Mouse (Mus musculus) embryonic facial prominence, embryonic 12.5 days (tissue): ENCODE results near the gene Ptpn7. TPM values are rescaled to one million over a fixed set of nuclear protein-coding genes. Genes with fewer than 3 reads are reported as not detected.

Experiments
- ATAC-seq: fragments of 200-750 bp; cut with Nextera tagmentation; 2 replicates; pipeline ENCODE4 v1.8.0; 2017; ENCODE audit not compliant: insufficient number of reproducible peaks, insufficient read depth, low FRiP score, low TSS enrichment
- H3K27ac ChIP-seq: fragments of 300-500 bp; sonication (generic); 2 replicates; pipeline ENCODE4 v1.5.1; 2016; ENCODE audit warnings: mild to moderate bottlenecking
- H3K27me3 ChIP-seq: fragments of 300-500 bp; sonication (generic); 2 replicates; pipeline ENCODE4 v1.6.1; 2016; ENCODE audit warnings: mild to moderate bottlenecking, moderate library complexity
- H3K36me3 ChIP-seq: fragments of 300-500 bp; sonication (generic); 2 replicates; pipeline ENCODE4 v1.6.1; 2016; ENCODE audit warnings: mild to moderate bottlenecking
- H3K4me1 ChIP-seq: fragments of 300-500 bp; sonication (generic); 2 replicates; pipeline ENCODE4 v1.6.1; 2016
- H3K4me2 ChIP-seq: fragments of 300-500 bp; sonication (generic); replicated peaks from 2 replicates; pipeline ENCODE4 v1.6.1; 2016; ENCODE audit warnings: mild to moderate bottlenecking, moderate library complexity
- H3K4me3 ChIP-seq: fragments of 300-500 bp; sonication (generic); 2 replicates; pipeline ENCODE4 v1.5.1; 2016; ENCODE audit warnings: mild to moderate bottlenecking
- H3K9ac ChIP-seq: fragments of 300-500 bp; sonication (generic); 2 replicates; pipeline ENCODE4 v1.6.1; 2016; ENCODE audit warnings: mild to moderate bottlenecking, moderate library complexity
- H3K9me3 ChIP-seq: fragments of 300-500 bp; sonication (generic); 2 replicates; pipeline ENCODE4 v1.6.1; 2016; ENCODE audit warnings: mild to moderate bottlenecking, moderate library complexity
- WGBS: fragments of 180-500 bp; shearing (Covaris S2); methylation state at CpG from one replicate; pipeline ENCODE4 v1.1.7; 2016; 5-methylcytosine and 5-hydroxymethylcytosine counted together
- polyA plus RNA-seq: library from polyadenylated mRNA; unstranded; fragments of >200 nt; fragmentation: Nextera tagmentation; extraction: Ambion mirVana; gene quantifications from 2 replicates; pipeline ENCODE4 v1.2.1, GENCODE M21; 2016

Gene Ptpn7
- polyA plus RNA-seq, 1 experiment from 2014 or later, result 1.4 TPM

- Histone ChIP-seq H3K36me3 (no peaks in the 10 kb centered on the region), H3K27ac (peak within 1 kb of the TSS; percentile 92), H3K4me3 (peak within 1 kb of the TSS; percentile 97), H3K9me3 (no peaks in the 10 kb centered on the region), H3K4me1 (peaks cover 22% of the 10 kb centered on the region), H3K27me3 (peaks cover 8% of the 10 kb centered on the region; the same call in 1 of the 2 replicates), H3K4me2 (peak within 1 kb of the TSS; percentile 85), H3K9ac (peak within 1 kb of the TSS; percentile 96)
- WGBS, result under 1% methylated on average over 78 of the region's 78 CpGs
- ATAC-seq, result peak; percentile 71
Observed at GRCm38 (mm10) chr1:135146077-135146945, 13.8 kb downstream of the Ptpn7 start, which contains the start of gene Arl8a. Gene Arl8a (plus strand): TSS chr1:135146824.

DNA sequence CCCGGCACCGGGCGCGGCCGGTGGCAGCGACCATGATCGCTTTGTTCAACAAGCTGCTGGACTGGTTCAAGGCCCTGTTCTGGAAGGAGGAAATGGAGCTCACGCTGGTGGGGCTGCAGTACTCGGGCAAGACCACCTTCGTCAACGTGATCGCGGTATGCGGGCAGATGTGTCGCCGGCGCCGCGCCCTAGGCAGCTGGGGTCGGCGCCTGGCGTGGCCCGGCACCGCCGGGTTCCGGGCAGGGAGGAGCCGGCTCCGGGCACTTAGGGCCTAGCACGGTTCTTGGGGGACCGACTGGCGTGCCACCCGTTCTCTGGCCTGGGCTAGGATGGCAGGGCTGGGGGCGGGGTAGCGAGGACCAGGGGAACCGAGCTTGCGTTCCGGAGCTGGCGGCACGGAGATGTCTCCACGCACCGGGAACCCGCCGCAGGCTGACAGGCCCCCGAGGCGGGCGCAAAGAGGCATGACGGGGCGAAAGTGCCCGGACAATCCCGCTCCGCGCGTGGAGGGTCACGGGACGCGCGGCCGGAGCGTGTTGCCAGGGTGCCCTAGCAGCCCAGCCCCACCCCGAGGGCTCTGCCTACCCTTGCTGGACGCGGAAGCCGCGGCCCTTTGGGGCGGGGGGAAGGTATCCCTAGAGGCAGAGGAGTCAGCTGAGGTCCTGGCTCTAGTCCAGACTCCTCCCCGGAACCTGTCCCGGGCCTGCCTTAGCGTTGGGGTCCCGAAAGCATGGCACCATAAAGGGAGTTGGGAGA, 14.6 kb downstream of the Ptpn7 start:
- Histone ChIP-seq H3K36me3 (0 out of 2 replicates have a peak, but pooled peaks cover under 1% of the 10 kb centered on the region), H3K4me2 (peak overlapping the region; percentile 85), H3K27me3 (peaks cover 5% of the 10 kb centered on the region; the same call in 1 of the 2 replicates), H3K27ac (peak overlapping the region; percentile 92), H3K9ac (peak overlapping the region; percentile 96), H3K4me1 (peaks cover 22% of the 10 kb centered on the region), H3K9me3 (no peaks in the 10 kb centered on the region), H3K4me3 (peak overlapping the region; percentile 97)
- peak; percentile 55 for ATAC-seq
- under 1% methylated on average over 69 of the region's 69 CpGs for WGBS

- H3K36me3 ChIP-seq, result 0 out of 2 replicates have a peak, but pooled peaks cover 6% of the 10 kb centered on the region
- ATAC-seq, result peak; percentile 7; the same call in 1 of the 2 replicates
- H3K9me3 ChIP-seq, result no peaks in the 10 kb centered on the region
- peak overlapping the region; percentile 92 for H3K27ac ChIP-seq
- peak overlapping the region; percentile 96 for H3K9ac ChIP-seq
- peak overlapping the region; percentile 97 for H3K4me3 ChIP-seq
- H3K27me3 ChIP-seq, result peaks cover 5% of the 10 kb centered on the region; the same call in 1 of the 2 replicates
- H3K4me2 ChIP-seq, result peak overlapping the region; percentile 85
- WGBS, result under 1% methylated on average over 7 of the region's 7 CpGs
- peaks cover 26% of the 10 kb centered on the region for H3K4me1 ChIP-seq
Observed at GRCm38 (mm10) chr1:135147702-135148058, 15.2 kb downstream of the Ptpn7 start.

- peak overlapping the region; percentile 85 for H3K4me2 ChIP-seq
- WGBS, result 67% methylated on average over 4 of the region's 4 CpGs
- H3K27ac ChIP-seq, result no peak overlapping the region
- H3K9me3 ChIP-seq, result no peaks in the 10 kb centered on the region
- H3K4me3 ChIP-seq, result peak overlapping the region; percentile 97
- ATAC-seq, result no peak
- H3K9ac ChIP-seq, result peak overlapping the region; percentile 96; the same call in 1 of the 2 replicates
- H3K27me3 ChIP-seq, result no peaks in the 10 kb centered on the region
- peaks cover 26% of the 10 kb centered on the region for H3K4me1 ChIP-seq
- H3K36me3 ChIP-seq, result 0 out of 2 replicates have a peak, but pooled peaks cover 7% of the 10 kb centered on the region
Observed at GRCm38 (mm10) chr1:135148476-135148875, 16.0 kb downstream of the Ptpn7 start.

DNA sequence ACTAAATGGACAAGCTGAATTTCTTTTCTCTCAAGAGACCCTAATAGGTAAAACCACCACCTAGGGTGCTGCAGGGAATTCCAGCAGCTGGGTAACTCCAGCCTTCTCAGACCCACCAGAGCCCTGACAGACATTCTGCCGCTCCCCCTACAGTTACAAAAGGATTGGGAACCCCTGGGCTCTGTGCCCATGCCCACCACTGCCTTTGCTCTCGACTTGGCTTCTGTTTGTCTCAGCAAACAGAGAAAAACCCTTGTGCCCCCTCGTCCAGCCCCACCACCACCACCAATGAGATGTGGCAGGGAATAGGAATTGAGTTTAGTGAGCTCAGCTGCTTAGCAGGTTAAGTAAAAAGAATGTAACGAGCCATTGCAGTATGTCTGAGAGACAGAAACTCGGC, 16.5 kb downstream of the Ptpn7 start:
- no peaks in the 10 kb centered on the region for H3K27me3 ChIP-seq
- no peak overlapping the region for H3K9ac ChIP-seq
- ATAC-seq, result no peak
- H3K36me3 ChIP-seq, result 0 out of 2 replicates have a peak, but pooled peaks cover 7% of the 10 kb centered on the region
- 0 out of 2 replicates have a peak overlapping the region, but pooled peaks have one; percentile 18 for H3K27ac ChIP-seq
- no peaks in the 10 kb centered on the region for H3K9me3 ChIP-seq
- H3K4me2 ChIP-seq, result peak overlapping the region; percentile 85; the same call in 1 of the 2 replicates
- WGBS, result 68% methylated on average over 5 of the region's 5 CpGs
- H3K4me3 ChIP-seq, result no peak overlapping the region
- peaks cover 29% of the 10 kb centered on the region for H3K4me1 ChIP-seq

GRCm38 (mm10) chr1:135154011-135154410, 21.5 kb downstream of the Ptpn7 start:
- Histone ChIP-seq H3K27me3 (no peaks in the 10 kb centered on the region), H3K36me3 (peaks cover 29% of the 10 kb centered on the region), H3K27ac (peak overlapping the region; percentile 82), H3K4me3 (peak overlapping the region; percentile 7), H3K9me3 (no peaks in the 10 kb centered on the region), H3K4me1 (peaks cover 25% of the 10 kb centered on the region), H3K9ac (peak overlapping the region; percentile 41), H3K4me2 (peak overlapping the region; percentile 40)
- ATAC-seq, result 0 out of 2 replicates have a peak, but pooled peaks have one; percentile 7
- 15% methylated on average over 12 of the region's 13 CpGs for WGBS

DNA sequence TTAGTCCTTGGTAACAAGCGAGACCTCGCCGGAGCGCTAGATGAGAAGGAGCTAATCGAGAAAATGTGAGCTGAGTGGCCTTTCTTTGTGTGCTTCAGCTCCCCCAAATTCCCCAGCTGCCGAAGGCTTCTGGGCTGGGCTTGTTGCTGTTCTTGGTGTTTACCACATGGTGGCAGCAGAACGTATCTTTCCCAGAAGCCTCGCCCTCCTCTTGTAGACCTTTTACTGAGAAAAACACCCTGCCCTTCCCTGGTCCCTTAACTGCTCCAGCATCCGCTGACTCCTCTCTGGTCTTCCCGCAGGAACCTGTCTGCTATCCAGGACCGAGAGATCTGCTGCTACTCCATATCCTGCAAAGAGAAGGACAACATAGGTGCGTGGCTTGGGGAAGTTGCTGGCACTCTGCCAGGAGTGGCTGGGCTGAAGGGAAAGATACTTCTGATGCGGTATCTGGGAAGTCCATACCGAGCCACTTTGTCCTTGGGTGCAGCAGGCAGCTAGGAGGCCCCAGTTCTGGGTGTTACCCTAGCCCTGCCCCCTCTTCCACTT, 22.0 kb downstream of the Ptpn7 start:
- peak overlapping the region; percentile 40 for H3K4me2 ChIP-seq

GRCm38 (mm10) chr1:135156300-135156699, 23.8 kb downstream of the Ptpn7 start:
- no peak for ATAC-seq
- Histone ChIP-seq H3K9ac (no peak overlapping the region), H3K27me3 (no peaks in the 10 kb centered on the region), H3K27ac (no peak overlapping the region), H3K4me3 (no peak overlapping the region), H3K4me2 (no peak overlapping the region), H3K9me3 (no peaks in the 10 kb centered on the region), H3K4me1 (peaks cover 27% of the 10 kb centered on the region), H3K36me3 (peaks cover 29% of the 10 kb centered on the region)
- 85% methylated on average over 6 of the region's 6 CpGs for WGBS

More for the DNA sequence above, 22.0 kb downstream of the Ptpn7 start:
- Histone ChIP-seq H3K4me3 (peak overlapping the region; percentile 7), H3K27me3 (no peaks in the 10 kb centered on the region), H3K9ac (peak overlapping the region; percentile 41), H3K9me3 (no peaks in the 10 kb centered on the region), H3K36me3 (peaks cover 29% of the 10 kb centered on the region), H3K4me1 (peaks cover 27% of the 10 kb centered on the region), H3K27ac (peak overlapping the region; percentile 82)
- 3% methylated on average over 14 of the region's 14 CpGs for WGBS
- peak; percentile 38; the same call in 1 of the 2 replicates for ATAC-seq

DNA sequence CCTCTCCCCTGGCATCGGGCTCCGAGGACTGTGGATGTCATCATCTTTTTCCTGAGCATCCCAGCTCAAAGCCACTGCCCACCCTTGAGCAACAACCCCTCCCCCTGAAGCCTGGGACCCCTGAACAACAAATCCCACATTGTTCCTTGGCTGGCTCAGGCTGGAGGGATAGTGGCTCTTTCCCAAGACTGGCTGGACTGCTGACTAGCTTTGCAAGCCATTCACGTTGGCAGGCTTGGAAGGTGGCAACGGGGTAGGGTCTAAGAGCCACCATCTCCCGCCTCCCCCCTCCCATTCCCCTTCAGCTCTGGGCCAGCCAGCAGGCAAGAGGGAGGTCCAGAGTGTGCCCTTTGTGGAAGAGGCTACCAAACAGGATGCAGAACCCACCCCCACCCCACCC, 26.1 kb downstream of the Ptpn7 start:
- H3K27ac ChIP-seq, result no peak overlapping the region
- no peak for ATAC-seq

DNA sequence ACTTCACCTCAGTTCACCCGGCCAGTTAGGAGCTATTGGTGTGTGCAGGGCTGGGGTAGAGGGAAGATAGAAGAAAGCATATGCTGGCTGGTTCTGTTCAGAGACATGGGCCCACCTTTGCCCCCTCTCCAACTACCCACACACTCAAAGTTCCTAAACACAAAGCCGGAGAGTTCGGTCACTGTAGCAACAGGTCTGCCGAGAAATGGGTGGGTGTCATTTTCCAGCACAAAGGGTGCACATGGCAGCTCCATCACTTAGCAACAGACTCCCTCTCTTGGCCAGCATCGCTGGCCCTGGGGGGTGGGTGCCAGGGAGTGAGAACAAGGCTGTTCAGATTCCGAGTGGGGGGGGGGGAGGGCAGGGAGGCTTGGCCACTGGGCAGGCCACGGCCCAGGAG, 26.6 kb downstream of the Ptpn7 start:
- no peaks in the 10 kb centered on the region for H3K9me3 ChIP-seq
- H3K27ac ChIP-seq, result peak overlapping the region; percentile 36; the same call in 1 of the 2 replicates
- H3K4me2 ChIP-seq, result no peak overlapping the region
- H3K36me3 ChIP-seq, result peaks cover 22% of the 10 kb centered on the region
- no peak overlapping the region for H3K9ac ChIP-seq
- no peak for ATAC-seq
- peaks cover 19% of the 10 kb centered on the region for H3K4me1 ChIP-seq
- H3K27me3 ChIP-seq, result no peaks in the 10 kb centered on the region
- H3K4me3 ChIP-seq, result no peak overlapping the region
- 62% methylated on average over 7 of the region's 7 CpGs for WGBS

More for the DNA sequence above, 26.1 kb downstream of the Ptpn7 start:
- H3K4me1 ChIP-seq, result peaks cover 23% of the 10 kb centered on the region
- H3K27me3 ChIP-seq, result no peaks in the 10 kb centered on the region
- H3K36me3 ChIP-seq, result peaks cover 22% of the 10 kb centered on the region
- WGBS, result 38% methylated on average over 5 of the region's 5 CpGs
- H3K9ac ChIP-seq, result no peak overlapping the region
- H3K4me2 ChIP-seq, result no peak overlapping the region
- H3K4me3 ChIP-seq, result no peak overlapping the region
- H3K9me3 ChIP-seq, result no peaks in the 10 kb centered on the region

DNA sequence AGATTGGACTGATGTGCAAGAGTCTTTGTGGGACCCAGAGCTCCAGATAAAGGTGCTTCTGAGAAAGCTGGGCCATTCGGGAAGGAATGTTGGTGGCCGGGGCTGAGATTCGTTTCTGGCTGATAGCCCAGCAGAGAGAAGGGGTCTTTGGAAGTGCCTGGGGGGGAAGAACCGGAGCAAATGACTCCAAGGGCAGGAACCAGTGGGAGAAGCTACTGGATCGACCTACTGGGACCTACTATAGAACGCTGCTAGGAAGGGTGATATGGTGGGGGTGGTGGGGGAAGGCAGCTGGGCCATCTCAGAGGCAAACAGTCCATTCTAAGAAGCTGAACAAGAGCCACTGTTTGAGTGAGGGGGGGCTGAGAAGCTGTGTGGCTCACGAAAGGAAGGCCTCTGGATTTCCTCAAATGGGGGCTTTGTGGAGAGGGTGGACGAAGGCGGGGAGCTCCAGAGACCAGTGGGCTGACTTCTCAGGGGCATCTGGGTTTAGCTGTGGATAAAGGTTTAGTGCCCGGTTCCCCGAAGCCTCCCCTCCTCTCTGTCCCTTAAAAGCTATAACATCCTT, 27.1 kb downstream of the Ptpn7 start:
- peaks cover 22% of the 10 kb centered on the region for H3K36me3 ChIP-seq
- peak overlapping the region; percentile 36; the same call in 1 of the 2 replicates for H3K27ac ChIP-seq
- H3K9me3 ChIP-seq, result no peaks in the 10 kb centered on the region
- no peaks in the 10 kb centered on the region for H3K27me3 ChIP-seq
- no peak overlapping the region for H3K9ac ChIP-seq
- no peak overlapping the region for H3K4me3 ChIP-seq
- ATAC-seq, result no peak
- 80% methylated on average over 11 of the region's 11 CpGs for WGBS
- H3K4me1 ChIP-seq, result peaks cover 17% of the 10 kb centered on the region
- H3K4me2 ChIP-seq, result no peak overlapping the region
